Mouse (Mus musculus): Measurements from ENCODE around the gene Cstf3. TPM values are rescaled to one million over a fixed set of nuclear protein-coding genes. Genes with fewer than 3 reads are reported as not detected.

The Cstf3 gene
- polyA plus RNA-seq, 1 experiment from 2014 or later, result 84.4 TPM

DNA sequence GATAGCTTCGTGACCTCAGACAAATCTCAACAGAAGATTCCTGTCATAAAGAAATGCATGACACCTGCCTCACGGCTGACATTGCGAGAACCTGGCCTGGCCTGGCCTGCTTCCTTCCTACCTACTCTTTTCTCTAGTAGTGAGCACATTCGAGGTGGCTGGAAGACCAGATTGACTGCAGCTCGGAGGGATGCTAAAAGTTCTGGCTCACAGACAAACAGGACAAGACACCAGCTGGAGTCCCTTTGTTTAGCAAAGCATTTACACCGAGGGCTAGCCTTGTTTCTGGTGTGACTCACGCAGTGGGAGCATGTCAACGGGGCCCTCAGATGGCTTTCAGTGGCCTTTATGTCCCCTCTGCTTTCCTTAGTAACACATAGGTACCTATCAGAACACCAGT lies 98.4 kb downstream of the Cstf3 start:
- no peak overlapping the region for H3K4me2 ChIP-seq
- no peak for ATAC-seq (ENCODE audit: low FRiP score)
- 66% methylated on average over 8 of the region's 8 CpGs for WGBS
- H3K4me3 ChIP-seq (replicated peaks), result no peak overlapping the region
- H3K9ac ChIP-seq (replicated peaks), result no peak overlapping the region
- no peaks in the 10 kb centered on the region for H3K9me3 ChIP-seq (replicated peaks)
- H3K27me3 ChIP-seq (replicated peaks), result no peaks in the 10 kb centered on the region
- peaks cover 7% of the 10 kb centered on the region for H3K36me3 ChIP-seq
- H3K27ac ChIP-seq (replicated peaks), result no peak overlapping the region
- H3K4me1 ChIP-seq, result peaks cover 3% of the 10 kb centered on the region

DNA sequence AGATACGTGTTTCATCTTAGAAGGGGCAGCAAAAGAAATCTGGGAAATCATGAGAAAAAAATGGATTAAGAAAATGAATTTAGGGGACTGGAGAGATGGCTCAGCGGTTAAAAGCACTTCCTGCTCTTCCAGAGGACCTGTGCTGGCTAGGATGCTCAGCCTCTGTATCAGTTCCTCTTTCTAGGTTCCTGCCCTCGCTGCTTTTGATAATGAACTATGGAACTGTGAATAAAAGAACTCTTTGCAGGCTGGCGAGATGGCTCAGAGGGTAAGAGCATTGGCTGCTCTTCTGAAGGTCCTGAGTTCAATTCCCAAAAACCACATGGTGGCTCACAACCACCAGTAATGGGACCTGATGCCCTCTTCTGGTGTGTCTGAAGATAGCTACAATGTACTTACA lies 100.4 kb downstream of the Cstf3 start:
- Histone ChIP-seq H3K4me2 (no peak overlapping the region), H3K9me3 (replicated peaks) (no peaks in the 10 kb centered on the region), H3K4me1 (no peaks in the 10 kb centered on the region), H3K27ac (replicated peaks) (no peak overlapping the region), H3K9ac (replicated peaks) (no peak overlapping the region), H3K4me3 (replicated peaks) (no peak overlapping the region), H3K36me3 (peaks cover 3% of the 10 kb centered on the region; the same call in 1 of the 2 replicates), H3K27me3 (replicated peaks) (no peaks in the 10 kb centered on the region)
- 90% methylated on average over 4 of the region's 4 CpGs for WGBS
- no peak for ATAC-seq (ENCODE audit: low FRiP score)

GRCm38 (mm10) chr2:104692551-104692950 lies 102.2 kb downstream of the Cstf3 start:
- H3K27ac ChIP-seq (replicated peaks), result no peak overlapping the region

GRCm38 (mm10) chr2:104699659-104700058 lies 109.3 kb downstream of the Cstf3 start:
- peaks cover 23% of the 10 kb centered on the region for H3K36me3 ChIP-seq
- H3K4me2 ChIP-seq, result no peak overlapping the region
- H3K4me3 ChIP-seq (replicated peaks), result no peak overlapping the region
- H3K9me3 ChIP-seq (replicated peaks), result no peaks in the 10 kb centered on the region
- ATAC-seq (ENCODE audit: low FRiP score), result no peak
- WGBS, result 89% methylated on average over 11 of the region's 11 CpGs
- no peaks in the 10 kb centered on the region for H3K27me3 ChIP-seq (replicated peaks)
- no peak overlapping the region for H3K27ac ChIP-seq (replicated peaks)
- H3K4me1 ChIP-seq, result no peaks in the 10 kb centered on the region
- H3K9ac ChIP-seq (replicated peaks), result no peak overlapping the region

More at GRCm38 (mm10) chr2:104692551-104692950, 102.2 kb downstream of the Cstf3 start:
- no peak overlapping the region for H3K4me2 ChIP-seq
- no peaks in the 10 kb centered on the region for H3K27me3 ChIP-seq (replicated peaks)
- peaks cover 3% of the 10 kb centered on the region; the same call in 1 of the 2 replicates for H3K36me3 ChIP-seq
- WGBS, result 63% methylated on average over 2 of the region's 2 CpGs
- no peak overlapping the region for H3K4me3 ChIP-seq (replicated peaks)
- ATAC-seq (ENCODE audit: low FRiP score), result no peak
- no peaks in the 10 kb centered on the region for H3K9me3 ChIP-seq (replicated peaks)
- H3K4me1 ChIP-seq, result no peaks in the 10 kb centered on the region
- no peak overlapping the region for H3K9ac ChIP-seq (replicated peaks)

DNA sequence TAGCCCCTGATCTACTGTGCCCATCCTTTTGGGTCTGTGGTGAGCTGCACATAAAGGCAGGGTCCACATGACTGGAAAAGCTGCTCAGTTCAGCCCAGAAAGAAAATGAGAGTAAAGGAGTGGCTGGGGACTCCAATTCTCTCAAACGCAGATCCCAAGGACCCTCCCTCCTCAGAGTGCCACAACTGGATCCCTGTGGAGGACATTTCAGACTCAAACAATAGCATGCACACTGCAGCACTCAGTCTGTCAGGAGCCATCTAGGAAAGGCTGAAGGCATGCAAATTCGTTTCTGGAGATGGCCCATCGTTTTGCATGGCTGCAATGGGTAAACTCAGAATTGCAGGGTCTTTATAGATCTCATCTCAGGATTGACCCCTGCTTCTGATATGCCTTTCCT lies 112.8 kb downstream of the Cstf3 start:
- H3K9me3 ChIP-seq (replicated peaks), result no peaks in the 10 kb centered on the region
- no peak for ATAC-seq (ENCODE audit: low FRiP score)

GRCm38 (mm10) chr2:104704355-104704754 lies 114.0 kb downstream of the Cstf3 start:
- Histone ChIP-seq H3K4me1 (no peaks in the 10 kb centered on the region), H3K36me3 (peaks cover 28% of the 10 kb centered on the region), H3K4me2 (no peak overlapping the region), H3K27me3 (replicated peaks) (no peaks in the 10 kb centered on the region), H3K9me3 (replicated peaks) (no peaks in the 10 kb centered on the region), H3K9ac (replicated peaks) (no peak overlapping the region), H3K27ac (replicated peaks) (no peak overlapping the region), H3K4me3 (replicated peaks) (no peak overlapping the region)
- 85% methylated on average over 3 of the region's 3 CpGs for WGBS
- ATAC-seq (ENCODE audit: low FRiP score), result no peak

More for the DNA sequence above, 112.8 kb downstream of the Cstf3 start:
- no peak overlapping the region for H3K9ac ChIP-seq (replicated peaks)
- WGBS, result 58% methylated on average over 3 of the region's 3 CpGs
- H3K36me3 ChIP-seq, result peaks cover 36% of the 10 kb centered on the region
- H3K27ac ChIP-seq (replicated peaks), result no peak overlapping the region
- no peak overlapping the region for H3K4me3 ChIP-seq (replicated peaks)
- H3K27me3 ChIP-seq (replicated peaks), result no peaks in the 10 kb centered on the region
- no peak overlapping the region for H3K4me2 ChIP-seq
- no peaks in the 10 kb centered on the region for H3K4me1 ChIP-seq

GRCm38 (mm10) chr2:104709786-104710337 lies 119.5 kb downstream of the Cstf3 start:
- H3K4me3 ChIP-seq (replicated peaks), result no peak overlapping the region
- peaks cover 25% of the 10 kb centered on the region for H3K4me1 ChIP-seq
- H3K9me3 ChIP-seq (replicated peaks), result no peaks in the 10 kb centered on the region
- no peak overlapping the region for H3K27ac ChIP-seq (replicated peaks)
- 60% methylated on average over 6 of the region's 6 CpGs for WGBS
- H3K36me3 ChIP-seq, result peaks cover 14% of the 10 kb centered on the region
- 0 out of 2 replicates have a peak, but pooled peaks cover 4% of the 10 kb centered on the region for H3K27me3 ChIP-seq (replicated peaks)
- H3K4me2 ChIP-seq, result 0 out of 2 replicates have a peak overlapping the region, but pooled peaks have one; percentile 77
- no peak for ATAC-seq (ENCODE audit: low FRiP score)
- H3K9ac ChIP-seq (replicated peaks), result no peak overlapping the region

GRCm38 (mm10) chr2:104710670-104711370 lies 120.5 kb downstream of the Cstf3 start:
- ATAC-seq (ENCODE audit: low FRiP score), result peak; percentile 7
- 0 out of 2 replicates have a peak, but pooled peaks cover 4% of the 10 kb centered on the region for H3K27me3 ChIP-seq (replicated peaks)
- H3K4me3 ChIP-seq (replicated peaks), result peak overlapping the region; percentile 83
- WGBS, result 17% methylated on average over 6 of the region's 6 CpGs
- H3K27ac ChIP-seq (replicated peaks), result peak overlapping the region; percentile 92; the same call in 1 of the 2 replicates
- peak overlapping the region; percentile 77 for H3K4me2 ChIP-seq
- H3K36me3 ChIP-seq, result peaks cover 5% of the 10 kb centered on the region; the same call in 1 of the 2 replicates
- H3K9me3 ChIP-seq (replicated peaks), result no peaks in the 10 kb centered on the region
- H3K9ac ChIP-seq (replicated peaks), result peak overlapping the region; percentile 75
- H3K4me1 ChIP-seq, result peaks cover 25% of the 10 kb centered on the region

GRCm38 (mm10) chr2:104711585-104712485 lies 121.5 kb downstream of the Cstf3 start, which contains the start of gene Tcp11l1:
Gene Tcp11l1, minus strand, starts transcription at chr2:104712169.
- peak within 1 kb of the TSS; percentile 77 for H3K4me2 ChIP-seq
- peak within 1 kb of the TSS; percentile 83 for H3K4me3 ChIP-seq (replicated peaks)
- no peaks in the 10 kb centered on the region for H3K9me3 ChIP-seq (replicated peaks)
- peak within 1 kb of the TSS; percentile 75 for H3K9ac ChIP-seq (replicated peaks)
- ATAC-seq (ENCODE audit: low FRiP score), result peak; percentile 97
- peak within 1 kb of the TSS; percentile 92 for H3K27ac ChIP-seq (replicated peaks)
- WGBS, result under 1% methylated on average over 77 of the region's 99 CpGs
- 0 out of 2 replicates have a peak, but pooled peaks cover 4% of the 10 kb centered on the region for H3K27me3 ChIP-seq (replicated peaks)
- no peaks in the 10 kb centered on the region for H3K36me3 ChIP-seq
- peaks cover 25% of the 10 kb centered on the region for H3K4me1 ChIP-seq

- Histone ChIP-seq H3K9me3 (replicated peaks) (no peaks in the 10 kb centered on the region), H3K4me3 (replicated peaks) (peak overlapping the region; percentile 83), H3K36me3 (no peaks in the 10 kb centered on the region), H3K4me2 (peak overlapping the region; percentile 77), H3K9ac (replicated peaks) (peak overlapping the region; percentile 75), H3K27ac (replicated peaks) (peak overlapping the region; percentile 92), H3K4me1 (peaks cover 25% of the 10 kb centered on the region), H3K27me3 (replicated peaks) (0 out of 2 replicates have a peak, but pooled peaks cover 4% of the 10 kb centered on the region)
- WGBS, result 2% methylated on average over 7 of the region's 7 CpGs
- no peak; the same call in 1 of the 2 replicates for ATAC-seq (ENCODE audit: low FRiP score)
Observed at GRCm38 (mm10) chr2:104712486-104712809, 122.1 kb downstream of the Cstf3 start.

DNA sequence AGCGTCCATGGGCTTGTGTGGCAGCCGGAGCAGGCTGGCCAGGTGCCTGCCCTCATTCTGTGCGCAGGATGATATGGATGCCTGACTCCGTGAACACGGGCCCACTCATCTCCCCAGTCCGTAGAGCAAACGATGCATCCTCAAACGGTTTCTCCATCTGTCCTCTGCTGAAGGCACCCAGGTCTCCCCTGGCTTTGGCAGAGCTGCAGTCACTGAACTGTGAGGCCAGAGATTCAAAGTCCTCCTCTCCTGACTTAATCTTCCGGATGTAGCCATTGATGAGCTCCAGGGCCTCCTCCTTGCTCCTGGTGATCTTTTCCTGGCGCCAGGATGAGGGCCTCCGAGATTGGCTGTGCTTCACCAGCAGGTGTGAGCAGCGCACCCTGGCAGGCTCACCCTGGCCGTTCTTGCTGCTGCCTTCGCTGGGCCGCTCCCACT lies 124.0 kb downstream of the Cstf3 start:
- WGBS, result 37% methylated on average over 15 of the region's 15 CpGs
- Histone ChIP-seq H3K9me3 (replicated peaks) (no peaks in the 10 kb centered on the region), H3K4me2 (no peak overlapping the region), H3K27me3 (replicated peaks) (0 out of 2 replicates have a peak, but pooled peaks cover 4% of the 10 kb centered on the region), H3K27ac (replicated peaks) (no peak overlapping the region), H3K36me3 (no peaks in the 10 kb centered on the region), H3K9ac (replicated peaks) (no peak overlapping the region), H3K4me3 (replicated peaks) (no peak overlapping the region), H3K4me1 (peaks cover 25% of the 10 kb centered on the region)
- no peak for ATAC-seq (ENCODE audit: low FRiP score)

Data from neural tube, embryonic 15.5 days (tissue).